Mouse (Mus musculus): ENCODE results near the gene Armc12.

DNA sequence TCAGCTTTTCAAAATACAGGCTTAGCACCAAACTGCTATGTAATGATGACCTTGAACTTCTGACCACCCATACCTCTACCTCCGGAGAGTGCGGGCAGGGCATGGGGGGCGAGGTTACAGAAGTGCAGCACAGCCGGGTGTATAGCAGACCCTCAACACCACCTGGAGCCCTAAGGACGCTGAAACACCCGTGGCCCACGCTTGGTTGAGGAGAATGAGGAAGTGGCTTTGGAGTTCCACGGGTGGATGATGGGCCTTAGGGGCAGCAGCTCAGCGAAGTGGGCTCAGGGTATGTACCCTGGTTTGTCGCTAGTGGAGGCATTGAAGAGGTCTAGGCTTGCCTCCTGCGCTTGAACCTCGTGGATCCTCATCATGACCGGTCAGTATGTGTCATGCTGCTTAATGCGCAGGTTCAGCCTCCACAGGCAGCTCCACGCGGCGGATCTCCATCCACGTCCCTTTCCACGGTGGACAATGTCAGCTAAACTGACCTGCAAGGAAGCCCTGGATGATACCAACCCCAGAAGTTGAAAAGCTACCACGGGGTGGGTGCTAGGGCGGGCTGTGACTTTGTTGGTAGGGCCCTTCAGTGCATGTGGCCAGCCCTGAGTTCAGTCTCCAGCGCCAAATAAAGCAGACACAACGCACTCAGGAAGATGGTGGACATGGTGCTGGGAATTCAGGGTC lies 6.5 kb upstream of the Armc12 start:
- TF ChIP-seq CTCF (IDR thresholded peaks at IDR 0.05; ENCODE audit: borderline replicate concordance, extremely low read depth, insufficient read depth, insufficient read length): no peak
- no peak for TF ChIP-seq POLR2A (IDR thresholded peaks at IDR 0.05; ENCODE audit: borderline replicate concordance, extremely low read depth, insufficient read depth, insufficient read length, poor library complexity, severe bottlenecking)

Measured in brain, embryonic 14.5 days (tissue).